Mouse (Mus musculus): ENCODE measurements at regions not wholly inside any gene's neighbourhood (a gene's known extent, or its start where the extent isn't known, plus 50 kb on each side); places are given as distances from the start of the nearest gene placed in this dataset.

- DNase-seq (ENCODE audit: low spot score) (no peak), ATAC-seq (no peak)
- H3K4me1 ChIP-seq (ENCODE audit: control insufficient read depth, insufficient read depth, low read length), result 0 out of 2 replicates have a peak, but pooled peaks cover under 1% of the 10 kb centered on the region
- H3K9me3 ChIP-seq (replicated peaks; ENCODE audit: control insufficient read depth, low read length), result no peaks in the 10 kb centered on the region
- no peak overlapping the region for H3K4me3 ChIP-seq (ENCODE audit: low read depth, low read length)
- H3K4me2 ChIP-seq (ENCODE audit: low read length), result no peak overlapping the region
- H3K36me3 ChIP-seq (ENCODE audit: control insufficient read depth, insufficient read depth, low read length), result no peaks in the 10 kb centered on the region
- H3K27ac ChIP-seq (ENCODE audit: low read depth, low read length), result no peak overlapping the region
- no peak overlapping the region for H3K9ac ChIP-seq (ENCODE audit: low read length)
- WGBS, result 77% methylated on average over 8 of the region's 8 CpGs
- no peaks in the 10 kb centered on the region for H3K27me3 ChIP-seq (replicated peaks; ENCODE audit: control insufficient read depth, insufficient read depth, low read length)
These were observed 63.5 kb upstream of the Cdh6 start for GRCm38 (mm10) chr15:13236869-13237507.

- Histone ChIP-seq H3K9me3 (replicated peaks; ENCODE audit: control insufficient read depth, low read length) (no peaks in the 10 kb centered on the region), H3K4me1 (ENCODE audit: control insufficient read depth, insufficient read depth, low read length) (0 out of 2 replicates have a peak, but pooled peaks cover 2% of the 10 kb centered on the region), H3K4me3 (ENCODE audit: low read depth, low read length) (no peak overlapping the region), H3K9ac (ENCODE audit: low read length) (no peak overlapping the region), H3K4me2 (ENCODE audit: low read length) (no peak overlapping the region), H3K36me3 (ENCODE audit: control insufficient read depth, insufficient read depth, low read length) (no peaks in the 10 kb centered on the region), H3K27ac (ENCODE audit: low read depth, low read length) (no peak overlapping the region; the same call in 1 of the 2 replicates), H3K27me3 (replicated peaks; ENCODE audit: control insufficient read depth, insufficient read depth, low read length) (no peaks in the 10 kb centered on the region)
- 65% methylated on average over 5 of the region's 5 CpGs for WGBS
- ATAC-seq (peak; percentile 65), DNase-seq (ENCODE audit: low spot score) (peak; percentile 67)
These were observed 59.2 kb upstream of the Cdh6 start for GRCm38 (mm10) chr15:13232567-13233259.

- DNase-seq (ENCODE audit: low spot score), result no peak
- no peaks in the 10 kb centered on the region for H3K9me3 ChIP-seq (replicated peaks; ENCODE audit: control insufficient read depth, low read length)
- 0 out of 2 replicates have a peak, but pooled peaks cover 2% of the 10 kb centered on the region for H3K4me1 ChIP-seq (ENCODE audit: control insufficient read depth, insufficient read depth, low read length)
- ATAC-seq, result no peak
- H3K36me3 ChIP-seq (ENCODE audit: control insufficient read depth, insufficient read depth, low read length), result no peaks in the 10 kb centered on the region
- H3K27ac ChIP-seq (ENCODE audit: low read depth, low read length), result no peak overlapping the region
- H3K27me3 ChIP-seq (replicated peaks; ENCODE audit: control insufficient read depth, insufficient read depth, low read length), result no peaks in the 10 kb centered on the region
- H3K9ac ChIP-seq (ENCODE audit: low read length), result no peak overlapping the region
- no peak overlapping the region for H3K4me3 ChIP-seq (ENCODE audit: low read depth, low read length)
- WGBS, result 46% methylated on average over 4 of the region's 4 CpGs
- no peak overlapping the region for H3K4me2 ChIP-seq (ENCODE audit: low read length)
These were observed 58.1 kb upstream of the Cdh6 start for GRCm38 (mm10) chr15:13231550-13231949.

- no peak overlapping the region for H3K9ac ChIP-seq (ENCODE audit: low read length)
- H3K36me3 ChIP-seq (ENCODE audit: control insufficient read depth, insufficient read depth, low read length), result no peaks in the 10 kb centered on the region
- 92% methylated on average over 12 of the region's 12 CpGs for WGBS
- no peak overlapping the region for H3K4me2 ChIP-seq (ENCODE audit: low read length)
- no peaks in the 10 kb centered on the region for H3K27me3 ChIP-seq (replicated peaks; ENCODE audit: control insufficient read depth, insufficient read depth, low read length)
- no peak overlapping the region for H3K27ac ChIP-seq (ENCODE audit: low read depth, low read length)
- no peaks in the 10 kb centered on the region for H3K9me3 ChIP-seq (replicated peaks; ENCODE audit: control insufficient read depth, low read length)
- no peak for DNase-seq (ENCODE audit: low spot score)
- no peak for ATAC-seq
- H3K4me3 ChIP-seq (ENCODE audit: low read depth, low read length), result no peak overlapping the region
- 0 out of 2 replicates have a peak, but pooled peaks cover 2% of the 10 kb centered on the region for H3K4me1 ChIP-seq (ENCODE audit: control insufficient read depth, insufficient read depth, low read length)
These were observed 54.6 kb upstream of the Cdh6 start for GRCm38 (mm10) chr15:13228125-13228524.

Data from forebrain, embryonic 14.5 days (tissue).